33 mouse cellular contexts compared by ENCODE assay signal in the genomic region with DNA sequence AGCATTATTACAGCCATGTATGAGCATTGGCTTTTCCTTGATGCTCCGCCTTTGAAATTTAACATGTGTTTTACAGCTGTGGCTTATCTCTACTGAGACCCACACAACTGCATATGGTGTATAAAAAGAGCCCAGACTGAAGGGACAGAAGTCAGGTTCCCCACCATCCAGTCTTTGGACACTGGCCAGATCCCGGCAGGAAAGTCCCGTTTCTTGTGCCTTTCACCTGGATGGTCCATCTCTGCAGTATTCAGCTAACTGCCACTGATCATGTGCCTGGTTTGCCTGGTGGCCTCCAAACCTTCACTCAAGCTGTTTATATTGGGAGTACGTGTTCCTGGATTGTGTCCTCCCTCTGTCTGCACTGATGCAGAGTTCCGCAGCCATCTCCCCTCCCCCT. TPM values are rescaled to one million over a fixed set of nuclear protein-coding genes. Genes with fewer than 3 reads are reported as not detected.
A peak's percentile ranks its signal among the peaks of the same experiment; 100 is the strongest.
DNase-seq lines count a peak whose midpoint lies in the region; ATAC-seq lines count a peak whose summit lies in the region.
"Had no signal": no experiment of that assay in that cellular context is flagged by ENCODE, and none has a peak within 500 bp of the region (broad histone marks: within the 10 kb centered on the region; RNA-seq: fewer than 3 reads in every experiment).

No protein-coding gene starts in this region.

- no peaks in the 10 kb centered on the region for H3K36me3 ChIP-seq in megakaryocyte, embryonic 14.5 days (replicated peaks; ENCODE audit: low read length)
- H3K36me3 ChIP-seq: forebrain, embryonic 10.5 days; G1E; heart, embryonic 10.5 days; heart, embryonic 13.5 days; intestine, embryonic 15.5 days had no signal

- peak; percentile 5 to 9 for DNase-seq in cerebellum, postnatal 25 days
- peak; percentile 5 for DNase-seq in left cerebral cortex, postnatal 4 days
- DNase-seq in left cerebral cortex, adult 9 months (ENCODE audit: low spot score in 2 of 2) = no peak
- DNase-seq: adrenal gland, postnatal 10 days; adrenal gland, postnatal 36 days; cerebellum, adult 11-12 months; cerebellum, adult 8-10 months; cerebellum, postnatal 36 days; gastrocnemius, postnatal 10 days; gastrocnemius, postnatal 36 days; heart, adult 18-20 months; heart, postnatal 14 days; heart, postnatal 4 days; kidney, adult 11 months had no signal

- peak overlapping the region; percentile 64 for H3K4me3 ChIP-seq in megakaryocyte, embryonic 14.5 days (replicated peaks)
- H3K4me3 ChIP-seq: forebrain, embryonic 10.5 days; forebrain, embryonic 13.5 days; heart, embryonic 10.5 days; heart, embryonic 13.5 days; intestine, embryonic 15.5 days had no signal

- peaks cover 6% of the 10 kb centered on the region for H3K27me3 ChIP-seq in megakaryocyte, embryonic 14.5 days (replicated peaks)
- H3K27me3 ChIP-seq: forebrain, embryonic 13.5 days; intestine, embryonic 15.5 days had no signal

- H3K9me3 ChIP-seq in megakaryocyte, embryonic 14.5 days = peaks cover 6% of the 10 kb centered on the region; the same call in 1 of the 2 replicates
- H3K9me3 ChIP-seq: forebrain, embryonic 13.5 days; heart, embryonic 10.5 days; intestine, embryonic 15.5 days had no signal

- intact Hi-C loops in left cerebral cortex, postnatal 4 days (cut with DNase I) = no loop called here

- ATAC-seq in cerebellum, adult (ENCODE audit: insufficient number of reproducible peaks, low FRiP score, low TSS enrichment) = no peak
- ATAC-seq in megakaryocyte, adult 5-6 weeks (ENCODE audit: poor library complexity, severe bottlenecking) = no peak
- no peak; the same call in 1 of the 2 replicates for ATAC-seq in granulocyte monocyte progenitor cell, adult 5-6 weeks (replicated peaks; ENCODE audit: poor library complexity, severe bottlenecking)
- ATAC-seq: forebrain, embryonic 13.5 days; forebrain, embryonic 16.5 days; intestine, embryonic 15.5 days; Patski had no signal

- peaks cover 49% of the 10 kb centered on the region for H3K4me1 ChIP-seq in megakaryocyte, embryonic 14.5 days
- H3K4me1 ChIP-seq: forebrain, embryonic 10.5 days; forebrain, embryonic 13.5 days; intestine, embryonic 15.5 days had no signal

RNA-seq across cellular contexts. Expression of a gene that starts 4.0 kb away (rescaled TPM):
- total RNA-seq in left cerebral cortex, postnatal 4 days (2021) = not detected
- polyA plus RNA-seq in megakaryocyte, embryonic 14.5 days (2012; ENCODE audit: insufficient read depth, low replicate concordance) = not detected in 2 replicates
- not detected in 2 replicates for total RNA-seq in megakaryocyte, adult 5-6 weeks (2015)
- not detected in 2 replicates for total RNA-seq in megakaryocyte, adult 5-6 weeks (2017)
- total RNA-seq in granulocyte monocyte progenitor cell, adult 5-6 weeks (2014; fragmentation: Nextera tagmentation) = not detected in 2 replicates
- not detected in 2 replicates for total RNA-seq in granulocyte monocyte progenitor cell, adult 5-6 weeks (2017)
- total RNA-seq: adrenal gland, postnatal 36 days; CH12.LX; G1E; gastrocnemius, adult 18-20 months; gastrocnemius, postnatal 36 days; heart, adult 18-20 months; heart, postnatal 14 days; heart, postnatal 4 days had no signal
- polyA plus RNA-seq: embryonic facial prominence, embryonic 11.5 days; embryonic facial prominence, embryonic 14.5 days; forebrain, embryonic 10.5 days; forebrain, embryonic 13.5 days; forebrain, embryonic 16.5 days; G1E; heart, embryonic 10.5 days; heart, embryonic 13.5 days; heart, embryonic 16.5 days; hindbrain, embryonic 11.5 days; hindbrain, embryonic 14.5 days; intestine, embryonic 15.5 days had no signal

RNA-seq across cellular contexts. Expression of a gene that starts 56.2 kb away (rescaled TPM):
- 100 to 1,000 TPM; 107 TPM for total RNA-seq in left cerebral cortex, postnatal 4 days (2021)
- polyA plus RNA-seq in megakaryocyte, embryonic 14.5 days (2012; ENCODE audit: insufficient read depth, low replicate concordance) = 396 and 555 TPM in 2 replicates
- 7.6 and 11.2 TPM in 2 replicates for total RNA-seq in megakaryocyte, adult 5-6 weeks (2015)
- 16.1 and 24.1 TPM in 2 replicates for total RNA-seq in megakaryocyte, adult 5-6 weeks (2017)
- 32.0 and 36.3 TPM in 2 replicates for total RNA-seq in granulocyte monocyte progenitor cell, adult 5-6 weeks (2014; fragmentation: Nextera tagmentation)
- 40.6 and 47.9 TPM in 2 replicates for total RNA-seq in granulocyte monocyte progenitor cell, adult 5-6 weeks (2017)

Comparison
In these comparisons a context has a peak if more than half of its experiments do, and no peak if none do; other contexts are left out.
1. DNase-seq: peak in cerebellum, postnatal 25 days (2 of 2) and left cerebral cortex, postnatal 4 days (single experiment); none in left cerebral cortex, adult 9 months (0 of 2).